Mouse (Mus musculus) olfactory bulb, adult 2 months (tissue): ENCODE measurements at regions not wholly inside any gene's neighbourhood (a gene's known extent, or its start where the extent isn't known, plus 50 kb on each side); places are given as distances from the start of the nearest gene placed in this dataset.

Experiments used
- CTCF ChIP-seq: fragments of 200-500 bp; IDR thresholded peaks from 2 replicates; pipeline ENCODE4 v1.5.1; 2012; ENCODE audit warnings: low read depth, mild to moderate bottlenecking, low read length, moderate library complexity; ENCODE audit not compliant: insufficient read depth
- POLR2A ChIP-seq: fragments of 200-500 bp; IDR thresholded peaks from 2 replicates; pipeline ENCODE4 v1.6.1; 2012; ENCODE audit warnings: mild to moderate bottlenecking, low read depth, low read length, moderate library complexity; ENCODE audit not compliant: insufficient read depth

DNA sequence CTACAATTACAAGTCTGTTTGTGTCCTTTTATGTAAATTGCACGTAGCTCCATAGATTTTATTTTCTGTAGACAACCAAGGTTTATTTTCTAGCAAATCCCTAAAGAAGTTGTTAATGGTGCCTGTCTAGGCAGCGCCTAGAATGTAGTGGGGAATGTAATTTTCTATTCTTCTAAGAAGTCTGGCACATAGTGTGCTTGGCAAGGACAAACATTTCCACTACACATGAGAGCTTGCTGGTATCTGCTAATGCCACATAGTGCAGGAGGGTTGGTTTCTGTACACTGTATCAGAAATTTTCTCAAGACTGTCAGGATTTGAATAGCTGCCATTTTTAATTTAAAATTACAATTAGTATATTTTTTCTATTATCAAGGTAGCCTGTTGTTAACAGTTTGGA is 385.3 kb downstream of the Nedd1 start:
- no peak for TF ChIP-seq CTCF
- no peak for TF ChIP-seq POLR2A
